Mouse (Mus musculus) lung, postnatal 4 days (tissue): ENCODE results near the gene Jarid2.

Source experiments
- DNase-seq, 2 experiments: peaks; one replicate each; pipeline ENCODE4 v3.0.0; 2021

Jarid2 gene

DNA sequence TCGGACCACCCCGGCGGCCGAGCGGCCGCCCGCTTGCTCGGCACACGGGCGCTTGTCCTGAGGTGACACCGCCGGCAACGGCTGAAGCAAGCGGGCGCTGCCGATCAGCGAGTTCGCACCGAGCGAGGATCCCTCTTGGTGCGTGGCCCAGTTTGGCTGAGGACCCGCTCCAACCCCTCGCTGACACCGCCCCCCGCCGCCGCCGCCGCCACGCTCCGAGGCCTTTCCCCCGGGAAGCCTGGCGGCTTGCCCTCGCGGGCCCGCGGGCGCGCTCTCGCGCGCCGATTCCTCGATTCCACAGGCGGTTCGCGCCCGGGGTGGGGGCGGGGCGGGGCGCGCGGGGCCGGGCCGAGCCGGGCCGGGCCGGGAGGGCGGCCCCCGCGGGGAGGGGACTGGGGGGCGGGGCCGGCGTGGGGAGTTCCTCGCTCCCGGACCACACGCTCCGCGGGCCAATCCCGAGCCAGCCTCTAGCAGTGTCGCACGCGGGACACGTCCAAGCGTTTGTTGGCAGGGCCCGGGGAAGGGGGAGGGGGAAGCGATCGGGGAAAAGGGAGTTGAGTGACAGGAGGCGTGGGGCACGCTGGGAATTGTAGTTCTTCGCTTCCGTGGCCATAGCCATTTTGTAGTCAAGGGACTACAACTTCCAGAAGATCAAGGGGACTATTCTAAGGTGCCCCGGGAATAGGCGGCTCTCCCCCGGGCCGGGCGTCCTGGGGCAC is 1.0 kb downstream of the Jarid2 start:
- DNase-seq: peak; percentile 100

GRCm38 (mm10) chr13:44730939-44731551 is 1.8 kb downstream of the Jarid2 start:
- peak; percentile 89 to 91 for DNase-seq

GRCm38 (mm10) chr13:44731727-44732441 is 2.6 kb downstream of the Jarid2 start:
- no peak for DNase-seq

- DNase-seq: no peak
Observed at GRCm38 (mm10) chr13:44732442-44732974, 3.2 kb downstream of the Jarid2 start.

DNA sequence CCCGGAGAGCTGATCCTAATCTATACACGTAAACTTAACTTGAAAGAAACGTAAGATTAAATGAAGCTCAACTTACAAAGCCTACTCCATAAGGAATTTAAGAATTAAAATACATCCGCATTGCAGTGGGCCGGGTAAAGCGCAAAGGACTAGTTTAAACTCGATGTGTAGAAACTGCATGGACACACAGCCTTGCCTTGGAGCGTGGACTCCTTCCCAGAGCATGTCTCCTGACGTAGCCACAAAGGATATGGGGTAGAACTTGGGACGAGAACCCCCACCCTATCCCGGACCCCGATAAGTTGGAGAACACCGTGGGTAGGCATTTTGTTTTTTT is 3.7 kb downstream of the Jarid2 start:
- DNase-seq: no peak

- DNase-seq: peak; percentile 91 to 92
Observed at GRCm38 (mm10) chr13:44733373-44734111, 4.3 kb downstream of the Jarid2 start.

DNA sequence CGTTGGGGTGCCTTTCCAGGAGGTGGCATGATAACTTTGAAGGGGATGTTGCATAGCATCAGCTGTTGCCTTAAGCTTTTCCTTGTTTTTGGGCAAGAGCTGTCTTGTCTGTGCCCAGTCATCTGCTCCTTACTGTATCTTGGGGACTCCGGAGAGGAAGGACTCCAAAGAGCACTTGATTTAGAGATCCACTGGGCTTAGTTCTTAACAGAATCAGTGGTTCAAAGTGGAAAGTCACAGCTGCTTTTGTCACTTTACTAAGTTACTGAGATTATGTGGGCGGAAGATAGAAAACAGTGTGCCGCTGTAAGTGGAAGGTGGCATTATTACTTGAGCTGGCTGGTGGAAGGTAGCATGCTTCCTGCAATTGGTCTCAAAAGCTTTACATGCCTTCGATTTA is 5.2 kb downstream of the Jarid2 start:
- DNase-seq: no peak

- DNase-seq: no peak
Observed at GRCm38 (mm10) chr13:44735088-44735690, 5.9 kb downstream of the Jarid2 start.

- peak; percentile 27 to 40 for DNase-seq
Observed at GRCm38 (mm10) chr13:44737297-44737696, 8.0 kb downstream of the Jarid2 start.

DNA sequence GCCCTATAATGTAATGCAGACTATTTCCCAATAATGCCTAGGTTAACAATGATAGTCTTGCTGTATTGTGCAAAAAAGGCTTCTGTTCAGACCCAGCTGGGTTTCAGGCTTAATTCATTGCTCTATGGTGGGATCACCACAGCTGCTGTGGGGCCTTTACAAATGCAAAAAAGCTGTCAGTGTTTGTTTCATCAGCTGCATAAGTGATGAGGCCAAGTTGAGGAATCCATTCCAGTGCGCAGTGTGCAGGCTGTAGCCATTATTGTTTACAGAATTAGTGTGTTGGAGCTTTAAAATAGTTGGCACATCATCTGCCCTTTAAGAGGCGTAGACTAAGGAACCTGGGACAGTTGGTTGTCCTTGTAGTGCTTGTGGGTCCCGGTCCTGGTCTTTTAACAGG is 22.5 kb downstream of the Jarid2 start:
- DNase-seq: peak in 1 of 2 experiments; percentile 34

DNA sequence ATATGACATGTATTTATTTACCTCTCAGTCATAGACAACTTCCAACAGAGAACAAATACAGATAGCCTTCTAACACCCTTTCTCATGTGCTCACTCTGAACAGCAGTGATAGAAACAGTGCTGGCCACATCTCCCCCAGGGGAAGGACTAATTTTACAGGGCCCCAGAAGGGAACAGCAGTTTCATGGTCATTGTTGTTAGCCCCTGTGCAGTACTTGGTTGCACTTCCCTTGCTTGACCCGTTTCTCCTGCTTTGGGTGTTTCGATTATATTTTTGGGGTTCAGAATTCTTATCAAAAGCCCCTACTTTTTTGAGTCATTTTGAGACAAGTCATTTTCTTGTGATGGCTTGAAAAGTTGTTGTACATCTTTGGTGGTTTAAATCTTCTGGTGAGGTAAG is 23.9 kb downstream of the Jarid2 start:
- no peak for DNase-seq

- no peak for DNase-seq
Observed at GRCm38 (mm10) chr13:44755434-44755833, 26.2 kb downstream of the Jarid2 start.

GRCm38 (mm10) chr13:44758750-44759149 is 29.5 kb downstream of the Jarid2 start:
- DNase-seq: no peak

GRCm38 (mm10) chr13:44760761-44761160 is 31.5 kb downstream of the Jarid2 start:
- no peak for DNase-seq

DNA sequence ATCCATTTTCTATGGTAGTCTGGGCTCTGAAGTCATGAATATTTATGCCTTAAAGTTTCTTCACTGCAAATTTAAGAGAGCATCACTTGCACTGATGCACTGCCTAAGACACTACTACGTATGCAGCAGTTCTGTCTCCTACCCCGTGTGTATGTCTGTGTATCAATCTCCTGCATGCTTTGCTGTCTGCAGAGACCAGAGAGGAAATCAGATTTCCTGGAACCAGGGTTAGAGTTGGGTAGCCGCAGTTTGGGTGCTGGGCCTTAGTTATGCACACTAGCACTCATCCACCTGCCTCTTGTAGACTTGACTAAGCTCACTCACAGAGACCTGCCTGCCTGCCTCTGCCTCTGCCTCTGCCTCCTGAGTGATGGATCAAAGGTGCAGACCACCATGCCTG is 33.8 kb downstream of the Jarid2 start:
- no peak for DNase-seq

GRCm38 (mm10) chr13:44767751-44768150 is 38.5 kb downstream of the Jarid2 start:
- DNase-seq: no peak

DNA sequence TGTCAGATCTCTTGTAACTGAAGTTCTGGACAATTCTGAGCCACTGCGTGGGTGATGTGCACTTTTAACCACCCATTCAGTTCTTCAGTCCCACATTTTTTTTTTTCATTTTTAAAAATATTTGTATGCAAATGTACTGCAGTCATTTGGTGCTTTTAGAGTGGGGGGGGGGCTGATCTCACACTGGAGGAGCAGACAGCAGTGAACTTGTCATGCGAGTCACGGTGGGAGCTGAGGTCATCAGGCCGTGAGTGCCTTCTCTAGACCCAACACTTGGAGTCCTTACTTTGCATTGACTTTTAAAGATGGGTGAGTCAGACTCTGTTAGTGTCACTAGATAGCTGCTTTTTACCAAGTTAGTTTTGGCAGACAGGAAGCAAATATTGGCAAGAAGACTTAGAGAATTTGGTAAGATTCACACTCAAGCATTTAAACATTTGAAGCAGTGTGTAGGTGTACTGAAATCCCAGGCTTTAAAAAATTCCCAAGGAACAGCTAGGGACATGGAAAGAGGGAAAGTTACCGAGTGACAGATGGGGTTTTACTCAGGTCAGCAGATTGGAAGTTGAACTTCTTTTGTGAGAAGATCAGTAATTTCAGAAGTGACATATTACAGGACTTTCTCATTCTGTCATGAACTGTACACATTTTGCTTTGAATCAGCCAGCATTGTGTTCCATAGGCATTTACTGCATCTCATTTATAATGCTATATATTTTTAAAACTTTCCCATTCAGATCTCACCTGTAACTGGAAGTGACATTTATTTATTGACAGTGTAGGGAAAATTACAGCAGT is 41.7 kb downstream of the Jarid2 start:
- DNase-seq: no peak

- DNase-seq: no peak
Observed at GRCm38 (mm10) chr13:44772816-44773215, 43.5 kb downstream of the Jarid2 start.

DNA sequence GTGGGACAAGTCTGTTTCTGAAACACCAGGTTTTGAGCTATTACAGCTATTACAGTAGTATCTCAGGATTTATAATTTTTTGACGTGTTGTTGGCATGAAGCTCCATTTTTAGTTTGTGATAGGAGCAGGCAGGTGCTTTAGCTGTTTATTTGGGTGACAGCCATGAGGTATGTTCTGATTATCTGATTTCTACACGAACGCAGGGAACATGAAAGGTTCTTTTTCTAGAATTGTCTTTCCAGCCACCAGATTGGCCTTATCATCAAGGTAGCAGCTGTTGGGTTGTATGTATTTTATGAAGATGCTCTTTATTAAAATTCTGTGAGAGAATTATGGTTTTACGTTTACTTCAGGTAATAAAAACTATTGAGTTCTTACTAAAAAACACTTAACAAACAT is 45.1 kb downstream of the Jarid2 start:
- no peak for DNase-seq

GRCm38 (mm10) chr13:44775396-44775795 is 46.1 kb downstream of the Jarid2 start:
- DNase-seq: no peak

DNA sequence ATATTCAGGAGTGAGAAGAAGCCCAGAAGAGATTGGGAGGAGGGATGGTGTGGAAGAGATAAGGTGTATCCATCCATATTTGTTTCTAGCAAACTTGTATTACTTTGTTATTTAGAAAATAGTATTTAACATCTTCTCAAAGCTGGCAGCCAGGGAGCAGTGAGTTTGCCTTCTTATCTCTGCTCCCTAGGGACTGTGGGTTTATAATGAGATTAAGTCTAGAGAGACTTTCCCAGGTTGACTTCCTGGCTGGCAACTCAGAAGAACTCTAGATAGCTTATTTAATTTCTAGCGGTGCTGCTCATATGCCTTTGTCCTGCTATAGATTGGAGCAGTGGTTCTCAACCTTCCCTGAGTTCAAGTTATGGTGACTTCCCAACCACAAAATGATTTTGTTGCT is 51.2 kb downstream of the Jarid2 start:
- no peak for DNase-seq

- DNase-seq: no peak
Observed at GRCm38 (mm10) chr13:44781126-44781525, 51.9 kb downstream of the Jarid2 start.
